Mouse (Mus musculus) liver, embryonic 16.5 days (tissue): Measurements from ENCODE around the gene Ceacam3. TPM values are rescaled to one million over a fixed set of nuclear protein-coding genes. Genes with fewer than 3 reads are reported as not detected.
"Not testable (repeated sequence)": the region's sequence is repeated elsewhere in the genome, so short reads cannot be mapped to it uniquely, and the experiment has no call there.

Experiments
- ATAC-seq: fragments of 200-750 bp; cut with Nextera tagmentation; 2 replicates; pipeline ENCODE4 v1.8.0; 2017; ENCODE audit warnings: low read depth, mild to moderate bottlenecking, moderate number of reproducible peaks, moderate library complexity
- H3K27ac ChIP-seq: fragments of 300-500 bp; sonication (generic); 2 replicates; pipeline ENCODE4 v1.5.1; 2014; ENCODE audit warnings: mild to moderate bottlenecking, low read length
- H3K27me3 ChIP-seq: fragments of 300-500 bp; sonication (generic); 2 replicates; pipeline ENCODE4 v1.6.1; 2014; ENCODE audit warnings: low read depth, low read length, mixed read lengths; ENCODE audit not compliant: control insufficient read depth, insufficient read depth
- H3K36me3 ChIP-seq: fragments of 300-500 bp; sonication (generic); 2 replicates; pipeline ENCODE4 v1.6.1; 2014; ENCODE audit warnings: mild to moderate bottlenecking; ENCODE audit not compliant: control insufficient read depth, insufficient read depth
- H3K4me1 ChIP-seq: fragments of 300-500 bp; sonication (generic); 2 replicates; pipeline ENCODE4 v1.6.1; 2014; ENCODE audit warnings: low read depth, low read length, mixed read lengths; ENCODE audit not compliant: control insufficient read depth
- H3K4me2 ChIP-seq: fragments of 300-500 bp; sonication (generic); 2 replicates; pipeline ENCODE4 v1.6.1; 2014; ENCODE audit warnings: low read depth, low read length, mixed read lengths
- H3K4me3 ChIP-seq: fragments of 300-500 bp; sonication (generic); 2 replicates; pipeline ENCODE4 v1.5.1; 2014; ENCODE audit warnings: low read depth, mild to moderate bottlenecking, low read length
- H3K9ac ChIP-seq: fragments of 300-500 bp; sonication (generic); 2 replicates; pipeline ENCODE4 v1.6.1; 2014; ENCODE audit warnings: low read depth, low read length
- H3K9me3 ChIP-seq: fragments of 300-500 bp; sonication (generic); replicated peaks from 2 replicates; pipeline ENCODE4 v1.6.1; 2016; ENCODE audit warnings: low read length; ENCODE audit not compliant: control insufficient read depth
- WGBS: fragments of 180-500 bp; shearing (Covaris S2); extraction: QIAGEN DNeasy Blood & Tissue Kit; methylation state at CpG from one replicate; pipeline ENCODE4 v1.1.7; 2014; ENCODE audit not compliant: insufficient replicate concordance; 5-methylcytosine and 5-hydroxymethylcytosine counted together
- polyA plus RNA-seq: library from polyadenylated mRNA; unstranded; fragments of >200 nt; fragmentation: Nextera tagmentation; extraction: Ambion mirVana; gene quantifications from 2 replicates; pipeline ENCODE4 v1.2.1, GENCODE M21; 2015

The Ceacam3 gene
- polyA plus RNA-seq, result 0.04 TPM in 1 of 2 replicates, not detected in the other

DNA sequence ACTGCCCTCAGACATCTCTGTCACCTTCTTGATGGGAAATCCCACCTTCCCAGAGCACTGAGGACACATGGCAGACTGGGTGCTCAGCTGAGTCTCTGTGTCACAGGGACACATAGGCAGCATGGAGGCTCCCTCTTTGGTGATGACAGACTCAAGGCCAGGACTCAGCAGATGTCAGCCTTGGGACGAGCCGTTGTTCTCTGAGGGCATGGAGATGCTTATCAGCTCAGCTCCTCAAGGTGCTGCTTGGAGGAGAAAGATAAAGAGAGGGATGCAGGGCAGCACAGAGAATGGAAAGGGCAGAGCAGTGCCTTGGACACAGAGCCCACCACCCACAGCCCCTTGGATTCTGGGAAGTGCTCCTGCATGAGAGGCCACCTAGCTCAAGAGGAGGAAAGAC lies at the start of gene Ceacam3:
Ceacam3 (plus strand) TSS at position 352 of the 400 bp plus-strand sequence.
- Histone ChIP-seq H3K4me1 (no peaks in the 10 kb centered on the region), H3K4me2 (no peak within 1 kb of the TSS), H3K27ac (no peak within 1 kb of the TSS), H3K9ac (no peak within 1 kb of the TSS), H3K4me3 (no peak within 1 kb of the TSS), H3K36me3 (no peaks in the 10 kb centered on the region), H3K27me3 (no peaks in the 10 kb centered on the region), H3K9me3 (no peaks in the 10 kb centered on the region)
- no peak for ATAC-seq
- WGBS, result 69% methylated on average over 2 of the region's 2 CpGs

DNA sequence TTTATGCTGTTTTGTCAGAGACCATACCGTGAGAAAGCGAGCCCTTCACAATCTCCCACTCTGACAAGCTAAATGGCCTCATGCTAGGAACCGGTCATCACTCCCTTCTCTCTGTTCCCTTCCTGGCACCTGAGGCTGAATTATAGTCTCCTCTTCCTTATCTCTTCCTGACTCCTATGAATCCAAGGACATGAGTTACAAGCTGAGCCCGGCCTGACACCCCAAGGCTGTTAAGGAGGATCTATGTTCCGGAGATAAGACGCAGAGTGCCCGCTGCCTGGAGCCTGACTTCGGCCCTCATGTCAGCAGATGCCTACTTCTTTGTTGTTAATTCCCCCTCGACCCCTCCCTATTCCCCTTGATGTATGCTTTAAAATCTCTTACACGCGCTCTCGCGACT lies 48.5 kb upstream of the Ceacam3 start:
- not testable (repeated sequence) for H3K4me2 ChIP-seq, H3K4me3 ChIP-seq, H3K36me3 ChIP-seq, H3K4me1 ChIP-seq, H3K27ac ChIP-seq, ATAC-seq, H3K9ac ChIP-seq, H3K9me3 ChIP-seq, H3K27me3 ChIP-seq
- 70% methylated on average over 13 of the region's 13 CpGs for WGBS

DNA sequence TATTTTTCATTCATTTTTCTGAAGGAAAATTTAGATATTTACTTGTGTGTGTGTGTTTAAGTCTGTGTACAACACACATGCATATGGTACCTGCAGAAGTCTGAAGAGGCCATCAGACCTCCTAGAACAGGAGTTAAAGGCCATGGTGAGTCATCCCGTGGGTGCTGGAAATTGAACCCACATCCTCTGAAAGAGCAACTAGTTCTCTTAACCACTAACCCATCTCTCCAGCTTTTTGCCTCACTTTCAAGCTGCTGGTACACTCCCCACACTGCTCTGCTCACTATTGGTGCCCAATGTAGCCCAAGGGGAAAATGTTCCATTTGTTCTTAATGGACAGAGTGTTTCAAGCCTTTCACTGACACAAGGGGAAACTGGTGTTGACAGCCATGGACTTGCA lies 14.8 kb upstream of the Ceacam3 start:
- Histone ChIP-seq H3K9ac (no peak overlapping the region), H3K27me3 (no peaks in the 10 kb centered on the region), H3K4me3 (no peak overlapping the region), H3K9me3 (no peaks in the 10 kb centered on the region), H3K27ac (no peak overlapping the region), H3K4me2 (no peak overlapping the region), H3K36me3 (no peaks in the 10 kb centered on the region), H3K4me1 (no peaks in the 10 kb centered on the region)
- WGBS, result 69% methylated on average over 1 of the region's 1 CpGs
- no peak for ATAC-seq

DNA sequence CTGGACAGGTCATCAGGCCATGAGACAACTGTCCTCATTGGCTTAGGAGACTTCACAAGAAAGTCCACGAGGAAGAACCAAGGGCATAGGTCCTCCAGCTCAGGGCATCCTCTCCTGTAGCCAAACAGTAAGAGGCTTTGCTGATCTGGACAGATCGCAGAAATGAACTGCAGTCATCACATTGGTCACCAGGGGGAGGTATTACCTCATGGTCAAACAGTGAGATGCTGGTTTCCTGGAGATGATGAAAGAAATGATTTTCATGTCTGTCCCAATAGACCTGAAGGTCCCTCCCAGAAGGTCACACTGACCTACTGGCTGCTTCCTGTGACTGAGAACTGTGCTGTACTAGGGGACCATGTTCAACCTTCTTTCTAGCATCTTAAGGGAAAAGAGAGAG lies 5.6 kb downstream of the Ceacam3 start:
- no peak for ATAC-seq
- no peaks in the 10 kb centered on the region for H3K4me1 ChIP-seq
- WGBS, result 17% methylated on average over 2 of the region's 2 CpGs

DNA sequence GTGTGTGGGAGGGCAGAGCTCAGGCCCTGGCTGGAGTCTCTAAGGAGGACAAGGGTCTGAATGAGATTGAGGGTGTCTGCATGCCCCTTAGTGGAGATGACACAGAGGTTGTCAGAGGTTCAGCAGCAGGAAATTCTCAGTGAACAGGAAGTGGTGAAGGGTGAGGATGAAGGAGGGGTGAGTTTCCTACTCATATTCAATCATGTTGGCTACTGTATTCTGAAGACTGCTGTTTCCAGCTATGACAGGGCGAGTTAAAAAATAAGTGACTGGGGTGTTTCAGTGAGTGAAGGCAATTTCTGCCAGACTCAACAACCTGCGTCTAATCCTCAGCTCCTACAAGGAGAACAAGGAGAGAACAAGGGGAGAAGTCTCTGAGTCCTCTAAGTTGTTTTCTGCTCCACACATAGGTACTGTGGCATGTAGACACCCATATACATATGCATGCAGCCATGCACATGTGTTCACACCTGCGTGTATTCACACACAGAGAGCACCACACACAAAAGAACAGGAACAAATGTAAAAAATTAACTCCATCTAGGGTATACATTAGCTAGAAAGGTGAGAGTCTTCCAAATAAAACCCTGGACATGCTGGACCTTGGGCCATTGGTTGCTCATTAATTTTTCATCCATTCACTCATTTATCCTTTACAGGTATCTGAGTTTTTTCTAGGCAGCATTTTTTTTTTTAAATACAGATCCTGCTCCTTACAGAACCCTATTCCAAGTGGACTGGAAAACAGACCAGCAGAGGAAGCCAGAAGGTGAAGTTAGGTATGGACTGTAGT lies 7.0 kb downstream of the Ceacam3 start:
- H3K4me3 ChIP-seq, result no peak overlapping the region
- H3K9me3 ChIP-seq, result no peaks in the 10 kb centered on the region
- WGBS, result 54% methylated on average over 3 of the region's 3 CpGs
- H3K27me3 ChIP-seq, result no peaks in the 10 kb centered on the region
- H3K9ac ChIP-seq, result no peak overlapping the region
- H3K4me2 ChIP-seq, result no peak overlapping the region
- H3K27ac ChIP-seq, result no peak overlapping the region
- no peaks in the 10 kb centered on the region for H3K36me3 ChIP-seq
- no peak for ATAC-seq
- no peaks in the 10 kb centered on the region for H3K4me1 ChIP-seq

More for the DNA sequence above, 5.6 kb downstream of the Ceacam3 start:
- Histone ChIP-seq H3K27ac (no peak overlapping the region), H3K4me2 (no peak overlapping the region), H3K27me3 (no peaks in the 10 kb centered on the region), H3K9ac (no peak overlapping the region), H3K36me3 (no peaks in the 10 kb centered on the region), H3K4me3 (no peak overlapping the region), H3K9me3 (no peaks in the 10 kb centered on the region)

DNA sequence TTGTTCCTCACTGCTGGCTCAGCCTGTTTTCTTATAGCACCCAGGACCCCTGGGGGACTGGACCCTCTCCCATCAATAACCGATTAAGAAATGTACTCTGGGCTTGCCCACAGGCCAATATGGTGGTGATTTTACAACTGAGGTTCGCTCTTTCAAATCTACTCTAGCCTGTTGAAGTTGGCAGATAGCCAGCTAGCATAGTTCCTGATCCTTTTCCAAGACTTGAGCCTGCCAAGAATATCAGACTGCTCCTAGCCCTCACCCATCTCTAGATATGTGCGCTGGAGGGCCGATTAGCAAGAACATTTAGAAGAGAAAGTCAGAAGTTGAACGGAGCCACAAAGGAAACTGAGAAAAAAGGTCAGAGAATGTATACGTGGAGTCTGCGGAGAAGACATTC lies 8.9 kb downstream of the Ceacam3 start:
- WGBS, result 62% methylated on average over 7 of the region's 7 CpGs
- ATAC-seq, result no peak
- H3K4me2 ChIP-seq, result no peak overlapping the region

DNA sequence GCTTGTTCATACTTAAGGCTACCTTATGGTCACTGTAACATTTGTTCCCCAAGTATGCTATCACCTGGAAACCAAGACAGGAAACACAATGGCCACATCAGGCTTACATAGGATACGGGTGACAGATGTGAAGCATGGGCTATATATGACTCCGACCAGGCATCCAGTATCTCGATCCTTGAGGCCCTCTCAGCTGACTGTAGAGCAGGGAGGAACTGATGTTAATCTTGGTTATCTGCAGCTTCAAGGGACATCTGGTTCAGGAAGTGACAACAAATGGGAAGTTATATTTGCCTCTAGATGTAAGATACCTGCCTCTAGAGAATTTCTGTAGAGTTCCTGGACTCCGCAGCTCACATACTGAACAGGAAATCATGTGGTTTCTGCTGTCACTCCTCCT lies 21.7 kb downstream of the Ceacam3 start:
- Histone ChIP-seq H3K9me3 (no peaks in the 10 kb centered on the region), H3K4me2 (no peak overlapping the region), H3K27ac (no peak overlapping the region), H3K9ac (no peak overlapping the region), H3K27me3 (no peaks in the 10 kb centered on the region), H3K4me3 (no peak overlapping the region), H3K4me1 (no peaks in the 10 kb centered on the region), H3K36me3 (no peaks in the 10 kb centered on the region)
- ATAC-seq, result no peak
- 41% methylated on average over 4 of the region's 4 CpGs for WGBS

More for the DNA sequence above, 8.9 kb downstream of the Ceacam3 start:
- no peak overlapping the region for H3K9ac ChIP-seq
- no peaks in the 10 kb centered on the region for H3K36me3 ChIP-seq
- no peak overlapping the region for H3K4me3 ChIP-seq
- H3K27ac ChIP-seq, result no peak overlapping the region
- H3K9me3 ChIP-seq, result no peaks in the 10 kb centered on the region
- no peaks in the 10 kb centered on the region for H3K4me1 ChIP-seq
- H3K27me3 ChIP-seq, result no peaks in the 10 kb centered on the region

DNA sequence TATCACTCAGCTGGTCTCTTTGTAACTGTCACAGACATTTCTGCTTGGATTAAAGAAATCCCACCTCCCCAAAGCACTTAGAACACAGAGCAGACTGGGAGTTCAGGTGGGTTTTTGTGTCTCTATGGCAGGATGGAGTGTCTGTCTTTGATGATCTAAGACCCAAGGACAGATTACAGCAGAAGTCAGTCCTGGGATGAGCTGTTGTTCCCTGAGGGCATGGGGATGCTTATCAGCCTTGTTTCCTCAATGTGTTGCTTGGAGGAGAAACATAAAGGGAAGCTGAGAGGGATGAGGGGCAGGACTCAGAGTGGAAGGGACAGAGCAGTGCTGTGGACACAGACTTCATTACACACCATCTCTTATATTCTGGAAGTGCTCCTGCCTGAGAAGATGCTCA lies 53.1 kb downstream of the Ceacam3 start, which contains the start of gene Psg29:
Psg29 (plus strand) TSS at position 301 of the 400 bp plus-strand sequence.
- Histone ChIP-seq H3K4me3 (no peak within 1 kb of the TSS), H3K36me3 (no peaks in the 10 kb centered on the region), H3K4me1 (no peaks in the 10 kb centered on the region), H3K9ac (no peak within 1 kb of the TSS), H3K4me2 (no peak within 1 kb of the TSS), H3K27me3 (no peaks in the 10 kb centered on the region), H3K9me3 (no peaks in the 10 kb centered on the region), H3K27ac (no peak within 1 kb of the TSS)
- ATAC-seq, result no peak

DNA sequence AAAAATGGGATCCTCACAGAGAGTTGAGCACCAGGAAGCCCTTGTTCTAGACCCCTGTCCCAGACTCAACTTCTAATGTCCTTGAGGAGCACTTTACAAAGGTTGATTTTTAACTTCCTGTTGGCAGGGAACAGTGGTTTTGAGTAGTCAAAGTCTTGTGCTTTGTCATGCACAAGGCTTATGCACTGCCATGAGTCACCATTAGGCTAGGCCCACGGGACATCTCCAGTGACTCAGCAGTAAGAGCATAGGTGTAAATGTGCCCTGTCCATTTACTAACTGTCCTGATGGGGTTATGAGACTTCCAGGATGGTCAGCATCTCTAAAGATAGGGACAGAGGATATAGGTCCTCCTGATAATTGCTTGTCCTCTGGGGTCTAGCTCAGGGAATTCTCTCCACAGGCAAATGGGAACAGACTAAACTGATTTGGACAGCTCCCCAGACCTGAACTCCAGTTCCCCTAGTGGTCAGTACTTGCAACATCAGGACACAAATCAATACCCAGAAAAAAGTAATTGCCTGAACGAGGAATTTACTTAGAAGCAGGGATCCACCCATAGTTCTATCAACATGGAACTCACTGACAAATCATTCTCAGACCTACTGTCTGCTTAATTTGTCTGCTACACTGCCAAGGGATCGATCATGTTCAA lies 55.6 kb downstream of the Ceacam3 start:
- Histone ChIP-seq H3K36me3 (no peaks in the 10 kb centered on the region), H3K4me1 (no peaks in the 10 kb centered on the region), H3K9me3 (no peaks in the 10 kb centered on the region), H3K27ac (no peak overlapping the region), H3K4me2 (no peak overlapping the region), H3K9ac (no peak overlapping the region), H3K27me3 (no peaks in the 10 kb centered on the region), H3K4me3 (no peak overlapping the region)
- 44% methylated on average over 3 of the region's 3 CpGs for WGBS
- ATAC-seq, result no peak
